Mouse (Mus musculus) ovary, postnatal 10 days (tissue): ENCODE results near the gene Zbtb46.
"Not testable (repeated sequence)": the region's sequence is repeated elsewhere in the genome, so short reads cannot be mapped to it uniquely, and the experiment has no call there.

Experiments used
- DNase-seq: peaks from one replicate; pipeline ENCODE4 v3.0.0; 2022; ENCODE audit warnings: low spot score

The Zbtb46 gene

DNA sequence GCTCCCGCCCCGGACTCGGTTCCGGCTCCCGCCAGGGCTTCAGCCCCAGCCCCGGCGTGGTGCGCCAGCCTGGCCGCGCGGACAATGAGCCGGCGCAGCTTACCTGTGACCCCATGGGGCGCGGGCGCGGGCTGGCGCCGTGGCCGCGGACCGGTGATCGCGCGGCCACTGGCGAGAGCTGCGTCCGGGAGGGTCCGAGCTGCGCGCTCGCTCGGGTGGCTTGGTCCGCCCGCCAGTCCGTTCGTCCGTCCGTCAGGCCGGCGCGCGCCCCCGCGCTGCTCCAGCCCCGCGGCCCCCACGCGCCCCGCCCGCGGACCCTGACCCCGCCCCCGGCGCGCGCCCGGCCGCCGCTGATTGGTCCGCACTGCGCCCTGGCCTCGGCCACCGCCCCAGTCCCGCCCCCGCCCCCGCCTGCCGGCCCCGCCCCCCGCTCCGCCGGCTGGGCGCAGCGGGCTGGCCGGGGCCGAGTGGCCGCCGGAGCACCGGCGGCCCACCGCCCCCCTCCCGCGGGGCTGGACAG is at the start of gene Zbtb46:
TSS of gene Zbtb46 (minus strand) at position 274 of the 520 bp plus-strand sequence.
- peak; percentile 79 for DNase-seq

DNA sequence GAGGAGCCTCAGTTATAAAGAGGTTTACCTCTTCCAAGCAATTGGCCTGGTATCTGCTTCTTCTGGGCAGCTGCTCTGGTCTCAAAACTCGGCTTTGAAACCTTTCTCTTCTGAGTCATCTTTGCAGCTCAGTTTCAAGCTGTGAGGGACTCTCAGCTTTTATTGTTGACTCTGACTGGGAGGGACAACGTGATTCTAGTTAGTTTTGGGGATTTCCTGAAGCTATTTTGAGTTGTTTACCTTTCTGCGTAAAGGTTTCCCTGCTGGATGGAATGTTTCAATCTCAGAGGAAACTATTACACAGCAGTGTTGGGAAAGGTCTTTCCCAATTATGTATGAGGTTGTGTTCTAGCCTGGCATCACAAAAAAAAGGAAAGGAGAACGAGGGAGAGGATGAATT is 39.4 kb upstream of the Zbtb46 start:
- DNase-seq: no peak

DNA sequence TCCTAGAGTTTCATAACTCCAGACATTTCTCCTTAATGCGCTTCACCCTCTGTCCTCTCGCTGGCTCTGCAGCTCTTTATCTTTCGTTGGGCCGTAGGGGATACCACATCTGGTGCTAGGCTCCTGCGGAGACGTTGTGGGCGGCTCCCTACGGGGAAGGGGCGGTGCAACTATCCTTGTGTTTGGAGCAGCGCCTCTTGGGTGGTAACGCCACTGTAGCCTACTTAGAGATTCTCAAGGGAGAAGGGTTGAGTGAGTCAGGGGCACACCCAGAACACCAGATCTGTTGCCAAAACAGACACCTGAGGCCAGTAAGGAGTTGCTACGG is 38.3 kb upstream of the Zbtb46 start:
- no peak for DNase-seq

DNA sequence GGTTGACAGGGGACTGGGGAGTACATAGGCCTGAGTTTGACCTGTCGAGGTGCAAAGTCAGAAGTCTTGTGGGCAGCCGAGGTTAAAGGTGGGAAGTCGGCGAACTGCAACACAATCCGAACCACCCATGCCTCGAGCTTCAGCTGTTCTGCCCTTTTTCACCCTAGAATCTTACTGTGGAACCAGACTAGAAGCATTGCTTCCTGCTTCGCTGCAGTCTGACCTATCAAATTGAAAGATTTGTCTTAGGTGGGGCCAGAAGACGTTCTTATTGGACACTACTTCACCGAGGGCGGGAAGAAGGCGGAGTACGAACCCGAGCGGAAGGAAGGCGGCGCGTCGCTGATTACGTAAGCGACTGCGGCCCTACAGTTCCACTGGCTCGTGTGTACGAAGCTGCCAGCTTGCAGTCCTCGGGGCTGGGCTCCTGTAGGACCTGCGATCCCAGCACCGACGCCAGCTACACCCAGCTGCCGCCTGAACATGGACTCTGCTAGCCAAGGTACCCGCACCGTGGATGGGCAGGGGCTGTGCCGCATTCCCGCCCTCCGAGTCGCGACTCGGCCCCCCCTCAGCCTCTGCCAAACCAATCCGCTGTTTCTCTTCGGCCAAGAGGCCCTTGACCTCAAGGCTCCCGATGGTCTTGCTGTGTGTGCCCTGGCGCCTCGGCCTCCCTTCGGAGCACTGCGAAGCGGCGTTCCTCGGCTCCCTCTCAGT is 37.8 kb upstream of the Zbtb46 start, which contains the start of gene Tpd52l2:
TSS of gene Tpd52l2 (plus strand) at position 312 of the 717 bp plus-strand sequence.
- DNase-seq: peak; percentile 59

DNA sequence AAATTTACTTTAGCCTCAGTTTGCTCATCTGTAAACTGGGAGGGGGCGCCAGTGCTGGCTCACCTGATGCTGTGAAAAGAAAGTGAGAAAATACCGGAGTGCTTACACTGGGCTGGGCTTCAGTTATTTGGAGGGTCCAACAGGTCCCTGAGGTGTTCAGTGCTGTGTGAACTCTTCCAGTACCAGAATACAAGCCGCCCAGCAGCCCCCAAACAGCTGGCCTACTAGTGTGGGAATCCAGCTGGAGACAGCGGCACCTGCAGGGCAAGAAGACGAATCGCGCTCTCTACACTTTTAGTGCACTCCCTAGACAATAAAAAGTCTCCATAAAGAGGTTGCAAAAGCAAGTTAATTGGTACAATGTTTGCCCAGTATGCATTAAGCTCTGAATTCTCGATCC is 37.1 kb upstream of the Zbtb46 start:
- no peak for DNase-seq

DNA sequence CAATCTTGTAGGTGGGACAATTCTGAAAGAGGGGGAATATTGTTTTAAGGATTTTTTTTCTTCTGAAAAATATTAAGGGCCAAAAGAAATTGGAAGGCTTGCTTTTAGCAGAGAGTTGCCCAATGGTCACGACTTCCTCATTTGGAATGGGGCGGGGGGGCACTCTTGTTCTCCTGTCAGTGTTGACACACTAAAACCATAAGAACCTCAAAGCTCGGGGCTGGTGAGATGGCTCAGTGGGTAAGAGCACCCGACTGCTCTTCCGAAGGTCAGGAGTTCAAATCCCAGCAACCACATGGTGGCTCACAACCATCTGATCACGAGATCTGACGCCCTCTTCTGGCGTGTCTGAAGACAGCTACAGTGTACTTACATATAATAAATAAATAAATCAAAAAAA is 36.6 kb upstream of the Zbtb46 start:
- DNase-seq: not testable (repeated sequence)

DNA sequence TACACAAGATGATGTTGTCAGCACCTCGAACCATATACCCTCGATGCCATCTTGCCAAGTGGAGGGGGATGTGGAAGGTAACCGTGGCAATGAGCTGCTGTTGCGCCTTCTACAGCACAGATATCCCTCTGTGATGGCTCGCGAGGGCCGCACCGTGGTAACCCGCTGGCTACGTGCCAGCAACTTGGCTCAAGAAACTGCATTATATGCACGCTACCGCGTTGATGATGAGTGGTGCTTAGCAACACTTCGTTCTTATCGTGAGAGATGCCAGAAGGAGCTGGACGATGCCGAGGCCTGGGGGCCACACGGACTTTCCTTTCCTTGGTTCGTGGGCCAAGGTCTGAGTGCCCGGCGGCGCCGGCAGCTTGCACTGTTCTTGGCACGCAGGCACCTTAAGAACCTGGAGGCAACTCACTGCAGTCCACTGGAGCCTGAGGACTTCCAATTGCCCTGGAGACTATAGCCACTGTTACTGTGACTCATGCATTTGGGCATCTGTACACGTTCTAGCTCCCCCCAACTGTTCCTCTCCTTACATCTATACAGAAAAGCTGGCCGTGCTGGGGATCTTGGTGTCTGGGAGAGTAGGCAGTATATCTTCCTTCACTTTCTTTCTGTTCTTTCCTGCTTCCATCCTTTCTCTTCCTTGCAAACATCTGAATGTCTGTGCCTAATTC is 35.2 kb upstream of the Zbtb46 start:
- no peak for DNase-seq

DNA sequence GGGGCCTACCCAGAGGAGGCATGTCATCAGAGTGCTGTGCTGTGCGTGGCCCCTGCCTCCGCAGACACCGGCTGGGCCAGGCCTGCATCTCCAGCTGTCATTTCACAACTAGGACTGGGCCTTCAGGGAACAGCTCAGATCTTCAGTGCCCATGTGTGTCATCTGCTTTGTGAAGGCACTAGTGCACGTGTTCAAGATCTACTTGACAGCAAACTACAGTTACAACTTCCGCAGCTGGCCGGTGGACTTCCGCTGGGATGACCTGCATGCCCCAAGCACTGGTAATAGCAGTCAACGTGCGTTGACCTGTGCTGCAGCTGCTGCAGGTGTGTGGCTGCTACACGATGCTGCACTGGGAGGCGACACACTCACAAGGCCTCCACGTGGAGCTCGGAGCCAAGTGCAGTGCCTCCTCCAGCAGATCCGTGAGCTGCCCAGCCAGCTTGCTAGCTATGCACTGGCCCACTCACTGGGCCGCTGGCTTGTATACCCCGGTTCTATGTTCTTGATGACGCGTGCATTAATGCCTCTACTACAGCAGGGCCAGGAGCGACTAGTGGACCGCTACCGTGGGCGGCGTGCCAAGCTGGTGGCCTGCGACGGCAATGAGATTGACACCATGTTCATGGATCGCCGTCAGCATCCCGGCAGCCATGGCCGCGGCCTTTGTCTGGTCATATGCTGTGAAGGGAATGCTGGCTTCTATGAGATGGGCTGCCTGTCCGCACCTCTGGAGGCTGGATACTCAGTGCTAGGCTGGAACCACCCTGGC is 34.1 kb upstream of the Zbtb46 start, which contains the start of gene Abhd16b:
TSS of gene Abhd16b (plus strand) at position 51 of the 772 bp plus-strand sequence.
- DNase-seq: no peak

DNA sequence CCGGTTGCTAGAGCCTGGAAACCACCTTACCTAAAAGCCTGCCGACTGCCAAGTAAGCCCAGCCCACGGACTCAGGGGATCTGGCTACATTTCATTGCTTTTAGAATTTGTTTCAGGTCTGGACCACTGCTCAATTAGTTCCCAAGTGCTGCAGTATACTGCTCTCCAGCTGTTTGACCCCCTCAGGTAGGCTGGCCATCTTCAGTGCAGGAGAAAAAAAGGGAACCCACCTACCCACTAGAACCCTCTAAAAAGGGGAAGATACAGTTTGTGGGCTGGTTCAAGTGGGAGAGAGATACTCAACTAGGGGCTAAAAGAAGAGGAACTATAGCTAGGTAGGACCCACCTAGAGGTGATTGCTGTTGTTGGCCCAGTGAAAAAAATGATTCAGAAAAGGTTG is 33.0 kb upstream of the Zbtb46 start:
- DNase-seq: no peak

DNA sequence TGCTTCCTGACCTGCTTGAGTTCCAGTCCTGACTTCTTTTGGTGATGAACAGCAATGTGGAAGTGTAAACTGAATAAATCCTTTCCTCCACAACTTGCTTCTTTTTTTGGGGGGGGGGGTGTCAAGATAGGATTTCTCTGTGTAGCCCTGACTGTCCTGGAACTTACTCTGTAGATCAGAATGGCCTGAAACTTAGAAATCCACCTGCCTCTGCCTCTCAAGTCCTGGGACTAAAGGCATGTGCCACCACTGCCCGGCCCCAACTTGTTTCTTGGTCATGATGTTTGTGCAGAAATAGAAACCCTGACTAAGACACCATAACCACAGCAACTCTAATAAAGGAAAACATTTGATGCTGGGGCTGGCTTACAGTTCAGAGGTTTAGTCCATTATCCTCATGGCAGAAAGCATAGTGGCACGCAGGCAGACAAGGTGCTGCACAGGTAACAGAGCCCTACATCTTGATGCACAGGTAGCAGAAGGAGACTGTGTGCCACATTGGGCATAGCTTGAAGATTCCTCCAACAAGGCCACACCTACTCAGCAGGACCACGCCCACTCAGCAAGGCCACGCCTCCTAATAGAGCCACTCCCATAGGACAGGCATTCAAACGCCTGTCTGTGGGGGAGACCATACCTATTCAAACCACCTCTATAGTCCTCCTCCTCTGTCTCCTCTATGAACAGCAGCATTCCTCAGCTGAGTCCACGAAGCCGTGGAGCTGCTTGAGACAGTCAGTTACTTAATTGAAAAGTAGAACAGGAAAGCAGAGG is 32.4 kb upstream of the Zbtb46 start:
- no peak for DNase-seq

DNA sequence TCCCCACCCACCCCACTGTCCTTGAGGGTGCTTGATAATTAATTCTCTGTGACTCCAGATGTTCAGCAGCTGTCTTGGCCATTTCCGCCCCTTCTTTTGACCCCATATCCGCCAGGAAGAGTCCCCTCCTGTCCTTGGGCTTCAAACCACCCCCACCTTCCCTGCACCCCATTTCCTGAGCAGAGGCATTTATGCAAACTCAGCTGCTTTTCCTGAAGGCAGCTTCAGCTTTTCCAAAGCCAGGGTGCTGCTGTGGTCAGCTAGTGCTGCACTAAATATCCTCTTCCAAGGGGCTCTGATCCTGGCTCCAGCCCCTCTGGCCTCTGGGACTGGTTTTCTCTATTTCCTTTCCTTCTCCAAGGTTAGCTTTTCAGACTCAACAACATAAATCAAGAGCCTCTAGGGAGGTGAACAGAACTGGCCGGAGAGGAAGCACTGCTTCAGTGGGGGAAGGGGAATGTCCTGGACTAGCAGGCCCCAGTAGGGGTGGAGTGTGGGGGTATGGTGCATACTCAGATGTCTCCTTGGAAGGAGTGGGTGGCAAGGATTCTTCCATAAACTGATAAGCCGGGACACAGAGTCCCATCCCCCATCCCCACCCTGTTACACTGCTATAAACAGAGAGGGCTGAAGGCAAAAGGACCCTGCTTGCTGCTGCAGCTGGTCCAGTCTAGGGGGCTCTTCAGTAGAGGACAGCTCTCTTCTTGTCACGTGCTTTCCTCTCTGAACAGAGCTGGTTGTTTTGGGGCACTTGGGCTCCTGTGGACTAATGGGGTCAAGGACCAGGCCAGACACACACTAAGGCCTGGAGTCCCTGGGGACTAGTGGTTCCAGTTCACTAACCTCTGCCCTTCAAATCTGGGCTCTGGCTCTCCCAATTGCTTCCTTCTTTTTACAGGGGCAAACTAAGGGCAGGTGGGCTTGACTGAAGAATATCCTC is 28.4 kb upstream of the Zbtb46 start:
- peak; percentile 31 for DNase-seq

DNA sequence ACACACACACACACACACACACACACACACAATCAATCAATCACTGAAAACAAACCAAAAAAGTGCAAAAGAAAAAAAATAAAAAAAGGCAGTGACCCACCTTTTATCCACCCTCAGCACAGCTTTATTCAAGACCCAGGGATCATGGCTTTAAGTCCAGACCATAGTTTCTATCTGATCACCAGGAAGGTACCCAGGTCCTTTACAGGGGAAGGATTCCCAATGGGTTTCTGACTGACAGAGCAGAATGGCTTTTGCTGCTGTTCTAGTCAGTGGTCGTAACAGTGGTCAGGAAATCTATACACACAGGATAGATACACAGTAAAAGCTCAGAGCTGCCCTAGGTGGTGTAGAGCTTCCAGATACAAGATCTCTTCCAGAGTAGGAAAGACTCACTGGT is 26.5 kb upstream of the Zbtb46 start:
- no peak for DNase-seq

DNA sequence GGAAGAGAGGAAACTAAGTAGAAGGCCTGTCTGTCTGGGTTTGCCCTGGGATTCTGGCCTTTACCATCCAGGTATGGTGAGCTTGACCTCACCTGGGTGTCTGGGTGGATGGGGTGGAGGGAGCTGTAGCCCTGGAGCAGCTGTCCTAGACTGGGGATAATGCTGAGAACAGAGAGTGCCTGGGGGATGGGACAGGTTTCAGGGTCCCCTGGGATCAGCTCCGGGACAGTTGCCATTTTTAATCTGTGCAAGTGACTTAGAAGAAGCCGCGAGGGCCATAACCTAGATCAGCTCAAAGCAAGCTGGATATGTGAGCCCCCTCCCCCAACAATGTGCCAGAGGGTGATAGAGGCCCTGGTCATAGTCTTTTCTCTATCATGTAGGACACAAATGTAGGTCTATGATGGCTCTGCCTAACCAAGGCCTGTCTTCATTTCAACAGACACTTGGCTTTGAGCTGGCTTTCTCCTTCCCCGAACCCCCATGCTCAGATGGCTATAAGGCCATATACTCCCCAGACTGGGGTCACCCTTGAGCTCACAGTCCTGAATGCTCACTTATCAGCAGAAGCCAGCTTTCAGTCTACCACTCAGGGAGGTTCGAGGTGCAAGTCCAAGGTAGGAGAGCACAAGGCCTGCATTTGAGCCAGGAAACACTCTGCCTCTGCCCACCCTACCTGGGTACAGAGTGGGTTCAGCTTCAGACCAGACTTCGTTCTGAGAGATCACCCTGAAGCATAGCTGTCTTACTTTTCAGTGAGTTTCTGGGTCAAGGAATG is 25.4 kb upstream of the Zbtb46 start:
- no peak for DNase-seq

DNA sequence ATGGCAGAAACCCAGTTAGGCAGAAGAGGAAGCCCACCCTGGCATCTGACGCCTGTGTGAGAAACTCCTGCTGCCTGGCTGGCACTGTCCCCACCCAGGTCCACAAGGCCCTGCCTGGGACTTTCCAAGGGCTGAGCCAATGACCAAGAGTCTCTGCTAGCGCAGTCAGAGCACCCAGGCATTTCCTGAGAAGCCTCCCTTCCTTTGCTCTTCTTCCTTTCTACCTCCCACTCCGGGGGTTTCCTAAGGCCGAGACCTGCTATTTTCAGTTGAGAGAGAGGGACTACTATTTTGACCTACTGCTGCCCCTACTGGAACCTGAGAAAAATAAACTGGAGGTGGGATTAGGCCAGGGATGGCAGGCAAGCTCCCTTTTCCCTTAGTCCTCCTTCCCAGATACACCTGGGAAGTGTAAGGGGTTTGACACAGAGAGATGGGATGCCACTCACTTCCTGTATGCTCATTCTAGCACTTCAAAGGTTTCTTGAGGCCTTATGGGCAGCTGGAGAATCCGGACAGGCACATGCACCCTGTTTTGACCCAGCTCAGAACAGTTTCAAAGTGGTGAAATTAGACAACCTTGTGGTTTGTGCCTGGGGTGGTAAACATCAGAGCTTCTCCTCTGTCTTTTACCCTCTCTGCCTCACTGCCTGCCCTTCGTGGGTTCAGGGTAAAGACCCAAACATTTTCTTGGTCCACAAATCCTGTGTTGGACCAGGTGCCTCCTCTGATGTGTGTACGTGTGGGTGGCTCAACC is 24.5 kb upstream of the Zbtb46 start:
- peak; percentile 27 for DNase-seq

DNA sequence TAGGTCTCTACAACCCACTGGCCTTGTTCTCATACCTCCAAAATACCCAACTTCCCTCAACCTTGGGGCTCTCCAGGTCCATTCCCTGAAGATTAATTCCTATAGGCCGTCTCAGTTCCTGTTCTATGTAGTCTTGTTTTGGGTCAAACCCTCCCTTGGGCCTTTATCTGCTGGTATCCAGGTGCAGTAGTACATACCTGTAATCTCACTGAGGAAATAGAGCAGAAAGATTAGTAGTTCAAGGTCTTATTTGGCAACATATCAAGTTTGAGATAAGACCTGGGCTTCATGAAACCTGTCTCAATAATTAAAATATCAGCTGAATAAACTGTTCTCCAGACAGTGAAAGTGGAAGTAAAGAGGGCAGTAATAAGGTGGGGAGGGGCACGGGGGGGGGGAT is 23.9 kb upstream of the Zbtb46 start:
- DNase-seq: no peak

DNA sequence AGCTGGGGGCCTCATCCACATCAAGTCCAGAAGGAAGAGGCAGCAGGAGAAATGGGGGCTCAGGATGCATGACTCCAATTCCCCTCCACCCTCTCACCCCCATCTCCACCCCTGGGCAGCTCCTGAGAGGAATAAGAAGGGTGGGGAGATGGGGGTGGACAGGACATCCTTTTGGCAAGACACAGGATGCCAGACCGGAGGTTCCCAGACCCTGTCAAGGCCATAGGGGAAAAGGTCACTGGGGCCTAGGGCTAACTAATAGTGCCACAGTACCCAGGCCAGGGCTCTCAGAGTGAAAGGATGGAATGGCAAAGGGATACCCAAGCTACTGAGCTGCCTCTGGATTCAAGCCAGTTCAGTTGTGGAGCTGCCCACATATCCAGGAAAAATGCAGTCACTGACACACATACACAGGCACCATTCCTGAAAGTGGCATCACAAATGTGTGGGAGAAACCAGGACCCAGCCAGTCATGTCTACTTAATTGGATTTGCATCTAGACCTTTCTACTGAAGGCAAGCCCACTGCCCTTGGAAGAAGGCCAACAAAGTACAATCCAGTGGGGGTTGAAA is 13.1 kb upstream of the Zbtb46 start:
- no peak for DNase-seq

DNA sequence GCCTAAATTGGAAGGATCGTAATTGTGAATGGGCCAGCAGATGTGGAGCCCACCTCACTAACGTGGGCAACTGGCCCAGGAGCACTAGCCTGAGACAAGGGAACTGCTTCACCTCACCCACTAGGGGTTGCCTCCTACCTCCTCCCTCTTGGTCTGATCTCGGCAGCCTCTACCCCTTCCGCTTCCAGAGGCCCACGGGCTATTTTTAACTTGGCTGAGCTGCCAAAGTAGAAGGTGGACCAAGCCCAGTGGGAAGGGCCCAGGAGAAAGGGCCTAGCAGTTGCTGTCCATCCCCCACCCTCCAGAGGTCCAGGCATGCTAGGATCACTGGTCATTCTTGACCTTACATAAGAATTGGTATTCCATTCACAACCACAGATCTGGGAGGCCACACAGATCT is 12.0 kb upstream of the Zbtb46 start:
- no peak for DNase-seq

DNA sequence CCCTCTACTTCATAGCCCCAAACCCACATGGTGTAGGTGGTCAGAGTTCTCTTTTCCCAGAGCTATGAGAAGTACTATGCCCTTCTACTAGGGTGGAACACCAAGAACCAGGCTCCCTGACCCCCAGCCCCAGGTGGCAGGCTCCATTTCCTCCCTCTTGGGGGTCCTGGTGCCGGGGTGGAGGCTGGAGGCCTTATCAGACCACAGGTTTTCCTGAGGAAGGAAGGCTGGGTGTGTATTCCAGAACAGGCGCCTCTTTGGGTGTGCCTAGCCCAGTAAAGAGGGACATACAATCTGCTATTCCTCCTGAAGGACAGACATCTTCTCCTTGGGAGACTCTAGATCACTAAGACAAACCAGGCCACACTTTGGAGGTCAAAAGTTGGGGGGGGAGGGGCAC is 11.1 kb upstream of the Zbtb46 start:
- no peak for DNase-seq

DNA sequence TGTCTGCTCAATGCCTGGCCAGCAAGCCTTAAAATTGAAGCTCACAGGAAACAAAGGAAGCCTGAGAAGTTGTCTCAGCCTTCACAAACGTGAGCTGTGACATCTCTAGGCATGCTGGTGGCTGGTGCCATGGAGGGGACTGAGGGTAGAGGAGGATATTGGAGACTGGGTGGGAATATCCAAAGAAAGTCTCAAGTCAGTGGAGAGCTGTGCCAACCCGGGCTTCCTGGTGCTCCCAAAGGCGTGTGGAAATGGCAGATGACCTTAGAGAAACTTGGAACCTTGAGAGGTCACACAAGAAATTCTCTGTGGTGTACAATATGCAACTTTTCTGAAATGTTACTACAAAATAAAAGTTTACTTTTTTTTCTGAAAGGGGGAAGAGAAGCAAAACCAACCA is 6.2 kb upstream of the Zbtb46 start:
- DNase-seq: no peak
